Mouse (Mus musculus) lung, embryonic 14.5 days (tissue): ENCODE measurements at regions not wholly inside any gene's neighbourhood (a gene's known extent, or its start where the extent isn't known, plus 50 kb on each side); places are given as distances from the start of the nearest gene placed in this dataset.

Experiments
- ATAC-seq: fragments of 200-750 bp; cut with Nextera tagmentation; 2 replicates; pipeline ENCODE4 v1.8.0; 2017; ENCODE audit warnings: mild to moderate bottlenecking, moderate TSS enrichment, moderate library complexity; ENCODE audit not compliant: insufficient read depth
- DNase-seq: peaks from one replicate; pipeline ENCODE4 v3.0.0-alpha.2; 2015
- H3K27ac ChIP-seq: fragments of 300-500 bp; sonication (generic); 2 replicates; pipeline ENCODE4 v1.5.1; 2014; ENCODE audit warnings: low read depth, mild to moderate bottlenecking, moderate library complexity
- H3K27me3 ChIP-seq: fragments of 300-500 bp; sonication (generic); 2 replicates; pipeline ENCODE4 v1.6.1; 2014; ENCODE audit warnings: low read length, control low read depth; ENCODE audit not compliant: insufficient read depth
- H3K36me3 ChIP-seq: fragments of 300-500 bp; sonication (generic); 2 replicates; pipeline ENCODE4 v1.6.1; 2014; ENCODE audit warnings: control low read depth; ENCODE audit not compliant: insufficient read depth
- H3K4me1 ChIP-seq: fragments of 300-500 bp; sonication (generic); 2 replicates; pipeline ENCODE4 v1.6.1; 2014; ENCODE audit warnings: antibody characterized with exemption, control low read depth; ENCODE audit not compliant: insufficient read depth
- H3K4me2 ChIP-seq: fragments of 300-500 bp; sonication (generic); 2 replicates; pipeline ENCODE4 v1.6.1; 2014; ENCODE audit warnings: mild to moderate bottlenecking
- H3K4me3 ChIP-seq: fragments of 300-500 bp; sonication (generic); 2 replicates; pipeline ENCODE4 v1.5.1; 2014; ENCODE audit warnings: low read depth, low read length
- H3K9ac ChIP-seq: fragments of 300-500 bp; sonication (generic); 2 replicates; pipeline ENCODE4 v1.6.1; 2014
- H3K9me3 ChIP-seq: fragments of 300-500 bp; sonication (generic); 2 replicates; pipeline ENCODE4 v1.6.1; 2016; ENCODE audit warnings: low read depth, low read length, control low read depth
- CTCF ChIP-seq: IDR thresholded peaks from 2 replicates; pipeline ENCODE4 v1.5.1; 2016; ENCODE audit warnings: antibody characterized with exemption, low read depth
- WGBS: fragments of 180-500 bp; shearing (Covaris S2); extraction: QIAGEN DNeasy Blood & Tissue Kit; methylation state at CpG from one replicate; pipeline ENCODE4 v1.1.7; 2014; 5-methylcytosine and 5-hydroxymethylcytosine counted together

- no peak for ATAC-seq
- DNase-seq, result no peak
- Histone ChIP-seq H3K4me1 (no peaks in the 10 kb centered on the region), H3K4me3 (no peak overlapping the region), H3K36me3 (no peaks in the 10 kb centered on the region), H3K27ac (no peak overlapping the region), H3K27me3 (no peaks in the 10 kb centered on the region), H3K9me3 (no peaks in the 10 kb centered on the region), H3K4me2 (no peak overlapping the region), H3K9ac (no peak overlapping the region)
- 89% methylated on average over 6 of the region's 6 CpGs for WGBS
- TF ChIP-seq CTCF, result no peak
Observed at GRCm38 (mm10) chr6:116822605-116823004, 105.9 kb upstream of the Tmem72 start.

GRCm38 (mm10) chr6:116825628-116826027, 108.9 kb upstream of the Tmem72 start:
- no peak for DNase-seq

GRCm38 (mm10) chr6:116829341-116829740, 112.6 kb upstream of the Tmem72 start:
- Histone ChIP-seq H3K4me2 (no peak overlapping the region), H3K9me3 (no peaks in the 10 kb centered on the region), H3K36me3 (no peaks in the 10 kb centered on the region), H3K4me1 (peaks cover 8% of the 10 kb centered on the region; the same call in 1 of the 2 replicates), H3K9ac (no peak overlapping the region), H3K27ac (no peak overlapping the region), H3K27me3 (no peaks in the 10 kb centered on the region), H3K4me3 (no peak overlapping the region)
- DNase-seq, result peak; percentile 86
- 0 out of 2 replicates have a peak, but pooled peaks have one; percentile 21 for ATAC-seq
- WGBS, result 31% methylated on average over 2 of the region's 2 CpGs
- TF ChIP-seq CTCF, result no peak

More at GRCm38 (mm10) chr6:116825628-116826027, 108.9 kb upstream of the Tmem72 start:
- Histone ChIP-seq H3K36me3 (no peaks in the 10 kb centered on the region), H3K27ac (no peak overlapping the region), H3K9ac (no peak overlapping the region), H3K9me3 (no peaks in the 10 kb centered on the region), H3K27me3 (no peaks in the 10 kb centered on the region), H3K4me1 (peaks cover 8% of the 10 kb centered on the region; the same call in 1 of the 2 replicates), H3K4me3 (no peak overlapping the region), H3K4me2 (no peak overlapping the region)
- WGBS, result 78% methylated on average over 2 of the region's 2 CpGs
- TF ChIP-seq CTCF, result no peak
- ATAC-seq, result no peak

DNA sequence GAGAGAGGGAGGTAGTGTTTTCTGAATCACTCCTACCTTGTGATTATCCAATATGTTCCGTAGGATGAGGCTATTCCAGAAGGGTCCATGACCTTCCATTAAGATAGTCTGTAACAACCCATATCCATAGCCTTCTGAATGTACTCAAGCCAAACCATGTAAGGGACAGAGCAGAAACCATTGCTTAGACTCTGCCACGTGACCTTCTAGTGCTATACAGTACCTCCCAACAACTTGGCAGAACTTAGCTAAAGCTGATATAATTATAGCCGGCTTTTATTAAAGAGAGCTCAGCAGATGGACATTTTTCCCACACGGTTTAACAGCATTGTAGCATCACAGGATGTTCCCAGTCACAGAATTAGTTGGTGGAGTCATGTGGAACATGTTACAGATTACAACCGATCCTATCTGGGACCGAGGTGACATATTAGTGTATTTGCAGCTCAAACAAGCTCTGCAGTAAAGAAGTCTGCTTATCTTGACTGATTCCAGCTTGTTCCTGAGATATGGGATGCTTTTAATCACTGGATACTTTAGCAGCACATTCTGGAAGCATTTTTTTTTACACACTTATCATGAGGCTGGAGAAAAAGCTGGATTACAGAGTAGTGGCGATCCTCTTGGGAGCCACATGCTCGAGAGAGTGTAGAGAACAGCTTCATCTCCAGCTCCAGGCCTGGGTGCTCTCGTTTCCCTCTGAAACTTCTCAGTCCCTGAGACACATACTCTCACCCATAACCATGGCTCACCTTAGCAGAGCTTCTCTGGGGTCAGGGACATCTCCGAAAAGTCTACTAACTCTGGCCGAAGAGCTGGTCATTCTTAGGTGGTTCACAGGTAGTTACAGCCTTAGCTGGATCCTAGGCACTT, 129.5 kb upstream of the Tmem72 start:
- H3K9me3 ChIP-seq, result no peaks in the 10 kb centered on the region
- H3K27ac ChIP-seq, result no peak overlapping the region
- TF ChIP-seq CTCF, result no peak
- 64% methylated on average over 11 of the region's 11 CpGs for WGBS
- H3K4me3 ChIP-seq, result no peak overlapping the region
- H3K9ac ChIP-seq, result no peak overlapping the region
- no peak overlapping the region for H3K4me2 ChIP-seq
- H3K36me3 ChIP-seq, result no peaks in the 10 kb centered on the region
- no peaks in the 10 kb centered on the region for H3K4me1 ChIP-seq
- ATAC-seq (no peak), DNase-seq (peak; percentile 27)
- H3K27me3 ChIP-seq, result no peaks in the 10 kb centered on the region

GRCm38 (mm10) chr6:116848538-116849093, 131.9 kb upstream of the Tmem72 start:
- TF ChIP-seq CTCF, result no peak
- no peak for ATAC-seq
- Histone ChIP-seq H3K36me3 (no peaks in the 10 kb centered on the region), H3K4me1 (no peaks in the 10 kb centered on the region), H3K9ac (no peak overlapping the region), H3K4me3 (no peak overlapping the region), H3K27me3 (no peaks in the 10 kb centered on the region), H3K9me3 (no peaks in the 10 kb centered on the region), H3K27ac (no peak overlapping the region), H3K4me2 (no peak overlapping the region)
- 37% methylated on average over 10 of the region's 10 CpGs for WGBS
- no peak for DNase-seq

- Histone ChIP-seq H3K36me3 (no peaks in the 10 kb centered on the region), H3K9me3 (no peaks in the 10 kb centered on the region), H3K4me3 (no peak overlapping the region), H3K27ac (no peak overlapping the region), H3K9ac (no peak overlapping the region), H3K4me1 (no peaks in the 10 kb centered on the region), H3K27me3 (no peaks in the 10 kb centered on the region), H3K4me2 (no peak overlapping the region)
- 59% methylated on average over 6 of the region's 6 CpGs for WGBS
- ATAC-seq (no peak), DNase-seq (no peak)
- no peak for TF ChIP-seq CTCF
Observed at GRCm38 (mm10) chr6:116854029-116854428, 137.3 kb upstream of the Tmem72 start.

GRCm38 (mm10) chr6:116856093-116856492, 139.4 kb upstream of the Tmem72 start:
- DNase-seq, result no peak
- Histone ChIP-seq H3K9ac (no peak overlapping the region), H3K4me1 (no peaks in the 10 kb centered on the region), H3K4me2 (no peak overlapping the region), H3K27me3 (no peaks in the 10 kb centered on the region), H3K36me3 (no peaks in the 10 kb centered on the region), H3K4me3 (no peak overlapping the region), H3K9me3 (no peaks in the 10 kb centered on the region), H3K27ac (no peak overlapping the region)
- ATAC-seq, result no peak
- 65% methylated on average over 2 of the region's 2 CpGs for WGBS
- TF ChIP-seq CTCF, result no peak
